ENCODE assay signal across 27 mouse cellular contexts in genomic region chr14:47544877-47545276, GRCm38 (mm10). TPM values are rescaled to one million over a fixed set of nuclear protein-coding genes. Genes with fewer than 3 reads are reported as not detected.
DNase-seq lines count a peak whose midpoint lies in the region; ATAC-seq and TF ChIP-seq lines count a peak whose summit lies in the region.
"Had no signal": no experiment of that assay in that cellular context is flagged by ENCODE, and none has a peak within 500 bp of the region (broad histone marks: within the 10 kb centered on the region; RNA-seq: fewer than 3 reads in every experiment).

No protein-coding gene starts in this region.

- WGBS in liver, embryonic 12.5 days (ENCODE audit: insufficient replicate concordance), result 49% methylated on average over 4 of the region's 4 CpGs
- WGBS in liver, embryonic 14.5 days (ENCODE audit: insufficient replicate concordance), result 21% methylated on average over 4 of the region's 4 CpGs
- 55% methylated on average over 4 of the region's 4 CpGs for WGBS in liver, postnatal 0 days (ENCODE audit: insufficient replicate concordance)
- 92% methylated on average over 4 of the region's 4 CpGs for WGBS in forebrain, embryonic 13.5 days

- peak overlapping the region; percentile 24; the same call in 1 of the 2 replicates for H3K9ac ChIP-seq in liver, embryonic 12.5 days
- peak overlapping the region; percentile 12; the same call in 1 of the 2 replicates for H3K9ac ChIP-seq in liver, embryonic 14.5 days (replicated peaks)
- no peak overlapping the region for H3K9ac ChIP-seq in liver, postnatal 0 days (replicated peaks)
- H3K9ac ChIP-seq in forebrain, embryonic 13.5 days, result no peak overlapping the region
- H3K9ac ChIP-seq: embryonic facial prominence, embryonic 13.5 days; forebrain, embryonic 12.5 days; hindbrain, embryonic 13.5 days had no signal

- no peaks in the 10 kb centered on the region for H3K27me3 ChIP-seq in liver, embryonic 12.5 days (replicated peaks)
- H3K27me3 ChIP-seq in liver, embryonic 14.5 days (ENCODE audit: control insufficient read depth, insufficient read depth, low read length), result no peaks in the 10 kb centered on the region
- no peaks in the 10 kb centered on the region for H3K27me3 ChIP-seq in liver, postnatal 0 days (ENCODE audit: insufficient read depth, low read length)
- H3K27me3 ChIP-seq in forebrain, embryonic 13.5 days, result no peaks in the 10 kb centered on the region
- H3K27me3 ChIP-seq: embryonic facial prominence, embryonic 13.5 days; forebrain, embryonic 12.5 days; hindbrain, embryonic 13.5 days had no signal

- H3K4me1 ChIP-seq in liver, embryonic 12.5 days, result peaks cover 35% of the 10 kb centered on the region
- peaks cover 13 to 21% of the 10 kb centered on the region in 2 experiments for H3K4me1 ChIP-seq in liver, embryonic 14.5 days (replicated peaks; ENCODE audit: control insufficient read depth in 2 of 2, insufficient read depth in 2 of 2, low read length in 1 of 2)
- H3K4me1 ChIP-seq in liver, postnatal 0 days (ENCODE audit: insufficient read depth), result peaks cover 4% of the 10 kb centered on the region; the same call in 1 of the 2 replicates
- no peaks in the 10 kb centered on the region for H3K4me1 ChIP-seq in forebrain, embryonic 13.5 days
- H3K4me1 ChIP-seq: embryonic facial prominence, embryonic 10.5 days; embryonic facial prominence, embryonic 13.5 days; forebrain, embryonic 12.5 days; hindbrain, embryonic 10.5 days; hindbrain, embryonic 13.5 days had no signal

- intact Hi-C loops in heart, postnatal 25 days (cut with DNase I), result no loop called here

- peaks cover 84% of the 10 kb centered on the region for H3K36me3 ChIP-seq in liver, embryonic 12.5 days
- H3K36me3 ChIP-seq in liver, embryonic 14.5 days (replicated peaks; ENCODE audit: control insufficient read depth, insufficient read depth, low read depth), result peaks cover 19% of the 10 kb centered on the region
- peaks cover 64% of the 10 kb centered on the region for H3K36me3 ChIP-seq in liver, postnatal 0 days (replicated peaks; ENCODE audit: insufficient read depth, low read length)
- H3K36me3 ChIP-seq in forebrain, embryonic 13.5 days (ENCODE audit: poor library complexity, severe bottlenecking), result peaks cover 94% of the 10 kb centered on the region

- no peaks in the 10 kb centered on the region for H3K9me3 ChIP-seq in liver, embryonic 12.5 days (replicated peaks)
- H3K9me3 ChIP-seq in liver, embryonic 14.5 days (ENCODE audit: control insufficient read depth, low read length), result no peaks in the 10 kb centered on the region
- H3K9me3 ChIP-seq in liver, postnatal 0 days (ENCODE audit: low read length), result no peaks in the 10 kb centered on the region
- H3K9me3 ChIP-seq in forebrain, embryonic 13.5 days (replicated peaks), result no peaks in the 10 kb centered on the region
- H3K9me3 ChIP-seq: embryonic facial prominence, embryonic 10.5 days; embryonic facial prominence, embryonic 13.5 days; forebrain, embryonic 12.5 days; hindbrain, embryonic 10.5 days; hindbrain, embryonic 13.5 days had no signal

- peak overlapping the region; percentile 40 for H3K4me2 ChIP-seq in liver, embryonic 12.5 days
- peak overlapping the region; percentile 48 for H3K4me2 ChIP-seq in liver, embryonic 14.5 days (ENCODE audit: low read depth)
- H3K4me2 ChIP-seq in liver, postnatal 0 days (ENCODE audit: low read depth, low read length), result no peak overlapping the region; the same call in 1 of the 2 replicates
- H3K4me2 ChIP-seq in forebrain, embryonic 13.5 days, result no peak overlapping the region
- H3K4me2 ChIP-seq: embryonic facial prominence, embryonic 13.5 days; forebrain, embryonic 12.5 days; heart, embryonic 11.5 days; hindbrain, embryonic 13.5 days had no signal

- no peak overlapping the region for H3K4me3 ChIP-seq in liver, embryonic 12.5 days
- no peak overlapping the region for H3K4me3 ChIP-seq in liver, embryonic 14.5 days (ENCODE audit: insufficient read depth in 1 of 2, low read depth in 2 of 2, low read length in 2 of 2)
- H3K4me3 ChIP-seq in liver, postnatal 0 days (ENCODE audit: low read depth, low read length), result no peak overlapping the region
- H3K4me3 ChIP-seq in forebrain, embryonic 13.5 days, result no peak overlapping the region
- H3K4me3 ChIP-seq: embryonic facial prominence, embryonic 10.5 days; embryonic facial prominence, embryonic 13.5 days; erythroblast, embryonic 14.5 days; forebrain, embryonic 12.5 days; hindbrain, embryonic 10.5 days; hindbrain, embryonic 13.5 days had no signal

- DNase-seq in liver, embryonic 14.5 days (ENCODE audit: low read depth in 3 of 3, low spot score in 3 of 3), result no peak
- no peak for DNase-seq in liver, postnatal 0 days
- DNase-seq in heart, postnatal 25 days (ENCODE audit: low spot score), result no peak
- DNase-seq in lung, postnatal 10 days, result no peak
- DNase-seq: adrenal gland, adult 8-10 months; adrenal gland, postnatal 25 days; cerebellum, adult 11-12 months; cerebellum, adult 8-10 months; cerebellum, postnatal 10 days; cerebellum, postnatal 36 days; embryo, embryonic 11 days; gastrocnemius, postnatal 14 days; heart, adult 11 months; heart, postnatal 36 days had no signal

- TF ChIP-seq EP300 in liver, embryonic 14.5 days (IDR thresholded peaks at IDR 0.05; ENCODE audit: low read depth), result peak; percentile 43; the same call in 1 of the 2 replicates
- peak; percentile 34; the same call in 1 of the 2 replicates for TF ChIP-seq EP300 in liver, postnatal 0 days (IDR thresholded peaks at IDR 0.05; ENCODE audit: low read depth)

- TF ChIP-seq CTCF in liver, embryonic 14.5 days (IDR thresholded peaks at IDR 0.05; ENCODE audit: low read depth), result no peak
- no peak for TF ChIP-seq CTCF in liver, postnatal 0 days (IDR thresholded peaks at IDR 0.05; ENCODE audit: low read depth)

- ATAC-seq in liver, embryonic 12.5 days, result peak; percentile 64
- peak; percentile 69 for ATAC-seq in liver, embryonic 14.5 days (ENCODE audit: insufficient read depth)
- peak; percentile 57 for ATAC-seq in liver, postnatal 0 days
- ATAC-seq in forebrain, embryonic 13.5 days, result no peak
- ATAC-seq: activated CD4-positive, CD25-positive, alpha-beta regulatory T cell, adult 4 months; CD4-positive, CD25-positive, alpha-beta regulatory T cell, adult 4 months; forebrain, embryonic 16.5 days; hindbrain, embryonic 16.5 days had no signal

- H3K27ac ChIP-seq in liver, embryonic 12.5 days, result peak overlapping the region; percentile 77
- H3K27ac ChIP-seq in liver, embryonic 14.5 days, result peak overlapping the region; percentile 67
- H3K27ac ChIP-seq in liver, postnatal 0 days (ENCODE audit: low read depth), result peak overlapping the region; percentile 19; the same call in 1 of the 2 replicates
- no peak overlapping the region for H3K27ac ChIP-seq in forebrain, embryonic 13.5 days
- H3K27ac ChIP-seq: embryonic facial prominence, embryonic 10.5 days; embryonic facial prominence, embryonic 13.5 days; forebrain, embryonic 12.5 days; hindbrain, embryonic 10.5 days; hindbrain, embryonic 13.5 days had no signal

RNA-seq across cellular contexts. Expression of gene Atg14, which starts 25.6 kb away (rescaled TPM):
- polyA plus RNA-seq in liver, embryonic 12.5 days (2016; fragmentation: Nextera tagmentation; extraction: Ambion mirVana), result 7.6 and 8.0 TPM in 2 replicates
- 3.0 and 3.7 TPM in 2 replicates for polyA plus RNA-seq in liver, embryonic 14.5 days (2012; rRNA removed)
- 5.9 and 6.1 TPM in 2 replicates for polyA plus RNA-seq in liver, embryonic 14.5 days (2014; fragmentation: Nextera tagmentation; extraction: Ambion mirVana)
- polyA plus RNA-seq in liver, postnatal 0 days (2015; fragmentation: Nextera tagmentation; extraction: Ambion mirVana), result 5.6 and 6.3 TPM in 2 replicates
- polyA plus RNA-seq in forebrain, embryonic 13.5 days (2015; fragmentation: Nextera tagmentation; extraction: Ambion mirVana), result 17.9 and 19.2 TPM in 2 replicates
- 10 to 100 TPM; 10.1 TPM for total RNA-seq in heart, postnatal 25 days (2021)

Comparison
In these comparisons a context has a peak if more than half of its experiments do, and no peak if none do; other contexts are left out.
1. H3K4me2 ChIP-seq: peak in liver, embryonic 12.5 days (single experiment) and liver, embryonic 14.5 days (single experiment); none in liver, postnatal 0 days (single experiment) and forebrain, embryonic 13.5 days (single experiment).
2. H3K9ac ChIP-seq: peak in liver, embryonic 12.5 days (single experiment) and liver, embryonic 14.5 days (single experiment); none in liver, postnatal 0 days (single experiment) and forebrain, embryonic 13.5 days (single experiment).